Mouse (Mus musculus) hindbrain, embryonic 10.5 days (tissue): ENCODE results near the gene Cit. TPM values are rescaled to one million over a fixed set of nuclear protein-coding genes. Genes with fewer than 3 reads are reported as not detected.

ENCODE experiments used
- DNase-seq: peaks from one replicate; pipeline ENCODE4 v3.0.0-alpha.2; 2017; ENCODE audit warnings: low spot score
- H3K27ac ChIP-seq: fragments of 300-500 bp; sonication (generic); 2 replicates; pipeline ENCODE4 v1.5.1; 2016; ENCODE audit warnings: mild to moderate bottlenecking, moderate library complexity
- H3K27me3 ChIP-seq: fragments of 300-500 bp; sonication (generic); 2 replicates; pipeline ENCODE4 v1.6.1; 2016; ENCODE audit warnings: mild to moderate bottlenecking; ENCODE audit not compliant: poor library complexity, insufficient read depth, severe bottlenecking
- H3K36me3 ChIP-seq: fragments of 300-500 bp; sonication (generic); 2 replicates; pipeline ENCODE4 v1.6.1; 2016; ENCODE audit warnings: mild to moderate bottlenecking, moderate library complexity
- H3K4me1 ChIP-seq: fragments of 300-500 bp; sonication (generic); replicated peaks from 2 replicates; pipeline ENCODE4 v1.6.1; 2016; ENCODE audit warnings: mild to moderate bottlenecking
- H3K4me3 ChIP-seq: fragments of 300-500 bp; sonication (generic); 2 replicates; pipeline ENCODE4 v1.5.1; 2016; ENCODE audit warnings: mild to moderate bottlenecking, moderate library complexity
- H3K9me3 ChIP-seq: fragments of 300-500 bp; sonication (generic); 2 replicates; pipeline ENCODE4 v1.6.1; 2016; ENCODE audit warnings: mild to moderate bottlenecking, moderate library complexity
- WGBS: fragments of 180-500 bp; shearing (Covaris S2); methylation state at CpG from one replicate; pipeline ENCODE4 v1.1.7; 2016; 5-methylcytosine and 5-hydroxymethylcytosine counted together
- polyA plus RNA-seq: library from polyadenylated mRNA; unstranded; fragments of >200 nt; fragmentation: Nextera tagmentation; extraction: Ambion mirVana; gene quantifications from 2 replicates; pipeline ENCODE4 v1.2.1, GENCODE M21; 2016

Gene Cit
- polyA plus RNA-seq, 1 experiment from 2014 or later, result 40.4 TPM

- peaks cover 3% of the 10 kb centered on the region; the same call in 1 of the 2 replicates for H3K9me3 ChIP-seq
- WGBS, result 90% methylated on average over 5 of the region's 5 CpGs
- H3K27me3 ChIP-seq, result no peaks in the 10 kb centered on the region
- H3K27ac ChIP-seq, result no peak overlapping the region
- peaks cover 9% of the 10 kb centered on the region for H3K4me1 ChIP-seq
- H3K4me3 ChIP-seq, result no peak overlapping the region
- no peak for DNase-seq
- no peaks in the 10 kb centered on the region for H3K36me3 ChIP-seq
These were observed 4.6 kb upstream of the Cit start for GRCm38 (mm10) chr5:115840453-115840852.

- 76% methylated on average over 12 of the region's 12 CpGs for WGBS
- no peak for DNase-seq
These were observed 3.9 kb upstream of the Cit start for GRCm38 (mm10) chr5:115840946-115841775.

GRCm38 (mm10) chr5:115844368-115844765, 711 bp upstream of the Cit start:
- Histone ChIP-seq H3K4me3 (peak overlapping the region; percentile 97), H3K4me1 (peaks cover 42% of the 10 kb centered on the region), H3K9me3 (peaks cover 10% of the 10 kb centered on the region; the same call in 1 of the 2 replicates), H3K27me3 (no peaks in the 10 kb centered on the region), H3K27ac (peak overlapping the region; percentile 95), H3K36me3 (peaks cover 27% of the 10 kb centered on the region)
- no peak for DNase-seq
- WGBS, result 6% methylated on average over 12 of the region's 12 CpGs

More at GRCm38 (mm10) chr5:115840946-115841775, 3.9 kb upstream of the Cit start:
- Histone ChIP-seq H3K9me3 (peaks cover 3% of the 10 kb centered on the region; the same call in 1 of the 2 replicates), H3K27me3 (no peaks in the 10 kb centered on the region), H3K4me3 (no peak overlapping the region), H3K36me3 (no peaks in the 10 kb centered on the region), H3K27ac (no peak overlapping the region), H3K4me1 (peaks cover 16% of the 10 kb centered on the region)

GRCm38 (mm10) chr5:115845635-115846174, 627 bp downstream of the Cit start:
- Histone ChIP-seq H3K4me3 (peak overlapping the region; percentile 97), H3K27ac (peak overlapping the region; percentile 95), H3K36me3 (peaks cover 41% of the 10 kb centered on the region), H3K9me3 (peaks cover 10% of the 10 kb centered on the region; the same call in 1 of the 2 replicates), H3K4me1 (peaks cover 46% of the 10 kb centered on the region), H3K27me3 (no peaks in the 10 kb centered on the region)
- WGBS, result 32% methylated on average over 8 of the region's 8 CpGs
- DNase-seq, result no peak

DNA sequence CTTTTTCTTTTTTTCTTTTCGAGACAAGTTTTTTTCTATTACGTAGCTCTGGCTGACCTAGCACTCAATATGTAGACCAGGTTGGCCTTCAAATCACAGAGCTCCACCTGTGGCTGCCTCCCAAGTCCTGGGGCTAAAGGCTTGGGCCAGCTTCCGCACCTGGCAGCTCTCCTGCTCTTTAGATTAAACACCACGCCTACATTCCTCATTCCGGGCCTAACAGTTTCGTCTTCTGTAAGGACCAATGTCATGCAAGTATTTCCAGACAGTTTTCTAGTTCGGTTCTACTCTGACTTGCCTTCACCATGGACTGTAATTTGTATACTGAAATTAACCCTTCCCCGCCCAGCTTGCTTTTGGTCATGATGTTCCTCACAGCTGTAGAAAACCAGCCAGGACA, 2.1 kb downstream of the Cit start:
- 91% methylated on average over 8 of the region's 8 CpGs for WGBS
- Histone ChIP-seq H3K4me1 (peaks cover 46% of the 10 kb centered on the region), H3K27ac (no peak overlapping the region), H3K36me3 (peaks cover 55% of the 10 kb centered on the region), H3K27me3 (no peaks in the 10 kb centered on the region), H3K9me3 (peaks cover 6% of the 10 kb centered on the region; the same call in 1 of the 2 replicates), H3K4me3 (no peak overlapping the region)
- DNase-seq, result no peak

GRCm38 (mm10) chr5:115848463-115848862, 3.4 kb downstream of the Cit start:
- Histone ChIP-seq H3K4me3 (no peak overlapping the region), H3K36me3 (peaks cover 68% of the 10 kb centered on the region), H3K27me3 (no peaks in the 10 kb centered on the region), H3K9me3 (peaks cover 6% of the 10 kb centered on the region; the same call in 1 of the 2 replicates), H3K27ac (no peak overlapping the region), H3K4me1 (peaks cover 46% of the 10 kb centered on the region)
- 49% methylated on average over 7 of the region's 7 CpGs for WGBS
- DNase-seq, result no peak

- WGBS, result 76% methylated on average over 12 of the region's 12 CpGs
- H3K27me3 ChIP-seq, result no peaks in the 10 kb centered on the region
- no peak for DNase-seq
- peaks cover 6% of the 10 kb centered on the region; the same call in 1 of the 2 replicates for H3K9me3 ChIP-seq
- H3K4me1 ChIP-seq, result peaks cover 41% of the 10 kb centered on the region
- H3K27ac ChIP-seq, result no peak overlapping the region
- peaks cover 77% of the 10 kb centered on the region for H3K36me3 ChIP-seq
- no peak overlapping the region for H3K4me3 ChIP-seq
These were observed 4.3 kb downstream of the Cit start for GRCm38 (mm10) chr5:115849263-115849829.

GRCm38 (mm10) chr5:115850250-115851028, 5.4 kb downstream of the Cit start:
- Histone ChIP-seq H3K4me1 (peaks cover 37% of the 10 kb centered on the region), H3K4me3 (no peak overlapping the region), H3K9me3 (peaks cover 6% of the 10 kb centered on the region; the same call in 1 of the 2 replicates), H3K27me3 (no peaks in the 10 kb centered on the region), H3K36me3 (peaks cover 88% of the 10 kb centered on the region), H3K27ac (no peak overlapping the region)
- WGBS, result 94% methylated on average over 17 of the region's 17 CpGs
- DNase-seq, result no peak

- Histone ChIP-seq H3K27ac (no peak overlapping the region), H3K9me3 (peaks cover 6% of the 10 kb centered on the region; the same call in 1 of the 2 replicates)
These were observed 5.9 kb downstream of the Cit start for GRCm38 (mm10) chr5:115851029-115851365.

GRCm38 (mm10) chr5:115852431-115852830, 7.4 kb downstream of the Cit start:
- 96% methylated on average over 4 of the region's 4 CpGs for WGBS
- peaks cover 97% of the 10 kb centered on the region for H3K36me3 ChIP-seq

More at GRCm38 (mm10) chr5:115851029-115851365, 5.9 kb downstream of the Cit start:
- 90% methylated on average over 13 of the region's 13 CpGs for WGBS
- no peak overlapping the region for H3K4me3 ChIP-seq
- peaks cover 31% of the 10 kb centered on the region for H3K4me1 ChIP-seq
- no peak for DNase-seq
- peaks cover 92% of the 10 kb centered on the region for H3K36me3 ChIP-seq
- no peaks in the 10 kb centered on the region for H3K27me3 ChIP-seq

GRCm38 (mm10) chr5:115853691-115854090, 8.6 kb downstream of the Cit start:
- DNase-seq, result no peak
- Histone ChIP-seq H3K4me1 (peaks cover 15% of the 10 kb centered on the region), H3K27me3 (no peaks in the 10 kb centered on the region), H3K27ac (no peak overlapping the region), H3K9me3 (peaks cover 3% of the 10 kb centered on the region; the same call in 1 of the 2 replicates), H3K4me3 (no peak overlapping the region), H3K36me3 (peaks cover 94% of the 10 kb centered on the region)
- 84% methylated on average over 9 of the region's 9 CpGs for WGBS

More at GRCm38 (mm10) chr5:115852431-115852830, 7.4 kb downstream of the Cit start:
- DNase-seq, result no peak
- peaks cover 6% of the 10 kb centered on the region; the same call in 1 of the 2 replicates for H3K9me3 ChIP-seq
- H3K27me3 ChIP-seq, result no peaks in the 10 kb centered on the region
- H3K27ac ChIP-seq, result no peak overlapping the region
- H3K4me3 ChIP-seq, result no peak overlapping the region
- peaks cover 18% of the 10 kb centered on the region for H3K4me1 ChIP-seq

DNA sequence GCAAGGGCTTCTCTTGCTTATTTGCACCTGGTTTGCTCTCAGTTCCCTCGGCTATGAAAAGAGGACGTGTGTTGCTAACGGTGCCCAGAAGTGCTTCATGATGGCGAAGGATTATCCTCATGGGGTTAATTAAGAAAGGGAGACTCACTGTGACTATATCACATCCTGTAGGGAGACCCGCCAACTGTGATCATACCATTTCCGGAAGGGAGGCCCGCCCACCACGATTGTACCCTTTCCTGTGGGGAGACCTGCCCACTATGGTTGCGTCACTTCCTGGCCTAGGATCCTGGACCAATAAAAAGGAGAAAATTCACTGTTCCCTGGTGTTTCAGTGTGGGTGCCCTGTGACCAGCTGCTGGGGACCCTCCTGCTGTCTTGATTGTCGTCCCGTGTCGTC, 9.3 kb downstream of the Cit start:
- H3K27ac ChIP-seq, result no peak overlapping the region
- peaks cover 94% of the 10 kb centered on the region for H3K36me3 ChIP-seq
- H3K4me3 ChIP-seq, result no peak overlapping the region
- H3K4me1 ChIP-seq, result peaks cover 12% of the 10 kb centered on the region
- H3K27me3 ChIP-seq, result no peaks in the 10 kb centered on the region
- WGBS, result 91% methylated on average over 12 of the region's 12 CpGs
- DNase-seq, result no peak
- H3K9me3 ChIP-seq, result no peaks in the 10 kb centered on the region
